Mouse (Mus musculus) forebrain, embryonic 12.5 days (tissue): Measurements from ENCODE around the gene G6pdx. TPM values are rescaled to one million over a fixed set of nuclear protein-coding genes. Genes with fewer than 3 reads are reported as not detected.

Experiments
- ATAC-seq: fragments of 200-750 bp; cut with Nextera tagmentation; 2 replicates; pipeline ENCODE4 v1.8.0; 2017; ENCODE audit warnings: moderate TSS enrichment; ENCODE audit not compliant: low FRiP score
- H3K27ac ChIP-seq: fragments of 300-500 bp; sonication (generic); 2 replicates; pipeline ENCODE4 v1.5.1; 2016; ENCODE audit warnings: mild to moderate bottlenecking
- H3K27me3 ChIP-seq: fragments of 300-500 bp; sonication (generic); 2 replicates; pipeline ENCODE4 v1.6.1; 2016; ENCODE audit warnings: mild to moderate bottlenecking
- H3K36me3 ChIP-seq: fragments of 300-500 bp; sonication (generic); replicated peaks from 2 replicates; pipeline ENCODE4 v1.6.1; 2016; ENCODE audit warnings: mild to moderate bottlenecking
- H3K4me1 ChIP-seq: fragments of 300-500 bp; sonication (generic); 2 replicates; pipeline ENCODE4 v1.6.1; 2016
- H3K4me2 ChIP-seq: fragments of 300-500 bp; sonication (generic); 2 replicates; pipeline ENCODE4 v1.6.1; 2016; ENCODE audit warnings: mild to moderate bottlenecking, moderate library complexity
- H3K4me3 ChIP-seq: fragments of 300-500 bp; sonication (generic); replicated peaks from 2 replicates; pipeline ENCODE4 v1.5.1; 2016; ENCODE audit warnings: mild to moderate bottlenecking
- H3K9ac ChIP-seq: fragments of 300-500 bp; sonication (generic); 2 replicates; pipeline ENCODE4 v1.6.1; 2016; ENCODE audit warnings: mild to moderate bottlenecking
- H3K9me3 ChIP-seq: fragments of 300-500 bp; sonication (generic); 2 replicates; pipeline ENCODE4 v1.6.1; 2016
- WGBS: fragments of 180-500 bp; shearing (Covaris S2); methylation state at CpG from one replicate; pipeline ENCODE4 v1.1.7; 2016; 5-methylcytosine and 5-hydroxymethylcytosine counted together
- polyA plus RNA-seq: library from polyadenylated mRNA; unstranded; fragments of >200 nt; fragmentation: Nextera tagmentation; extraction: Ambion mirVana; gene quantifications from 2 replicates; pipeline ENCODE4 v1.2.1, GENCODE M21; 2016

G6pdx gene
- 51.0 and 51.6 TPM in 2 replicates for polyA plus RNA-seq

- Histone ChIP-seq H3K36me3 (peaks cover 2% of the 10 kb centered on the region; the same call in 1 of the 2 replicates), H3K27me3 (no peaks in the 10 kb centered on the region), H3K9me3 (no peaks in the 10 kb centered on the region), H3K4me1 (peaks cover 4% of the 10 kb centered on the region; the same call in 1 of the 2 replicates), H3K9ac (peak within 1 kb of the TSS; percentile 55), H3K27ac (peak within 1 kb of the TSS; percentile 81), H3K4me2 (peak within 1 kb of the TSS; percentile 57), H3K4me3 (peak within 1 kb of the TSS; percentile 53)
- 24% methylated on average over 25 of the region's 25 CpGs for WGBS
- peak; percentile 91 for ATAC-seq
Observed at GRCm38 (mm10) chrX:74428826-74429276, at the start of gene G6pdx. Gene G6pdx (minus strand): TSS chrX:74429194.

- 21% methylated on average over 4 of the region's 4 CpGs for WGBS
- Histone ChIP-seq H3K27me3 (no peaks in the 10 kb centered on the region), H3K4me1 (no peaks in the 10 kb centered on the region), H3K4me3 (no peak overlapping the region), H3K36me3 (peaks cover 5% of the 10 kb centered on the region; the same call in 1 of the 2 replicates), H3K9me3 (no peaks in the 10 kb centered on the region), H3K9ac (no peak overlapping the region), H3K27ac (no peak overlapping the region), H3K4me2 (no peak overlapping the region)
- no peak for ATAC-seq
Observed at GRCm38 (mm10) chrX:74452773-74453172, 23.8 kb upstream of the G6pdx start.

- Histone ChIP-seq H3K4me2 (no peak overlapping the region), H3K27ac (no peak overlapping the region), H3K9ac (no peak overlapping the region), H3K27me3 (no peaks in the 10 kb centered on the region), H3K4me3 (no peak overlapping the region), H3K9me3 (no peaks in the 10 kb centered on the region), H3K36me3 (peaks cover 9% of the 10 kb centered on the region; the same call in 1 of the 2 replicates), H3K4me1 (no peaks in the 10 kb centered on the region)
- 79% methylated on average over 4 of the region's 4 CpGs for WGBS
- ATAC-seq = no peak
Observed at GRCm38 (mm10) chrX:74451157-74451912, 22.3 kb upstream of the G6pdx start.

- H3K27ac ChIP-seq = peak overlapping the region; percentile 81
- 22% methylated on average over 22 of the region's 22 CpGs for WGBS
Observed at GRCm38 (mm10) chrX:74429290-74429821, 362 bp upstream of the G6pdx start.

GRCm38 (mm10) chrX:74428146-74428825, 708 bp downstream of the G6pdx start:
- Histone ChIP-seq H3K9me3 (no peaks in the 10 kb centered on the region), H3K4me2 (peak overlapping the region; percentile 57), H3K4me3 (peak overlapping the region; percentile 53), H3K36me3 (no peaks in the 10 kb centered on the region), H3K27ac (peak overlapping the region; percentile 81; the same call in 1 of the 2 replicates), H3K27me3 (no peaks in the 10 kb centered on the region), H3K9ac (peak overlapping the region; percentile 55), H3K4me1 (peaks cover 4% of the 10 kb centered on the region; the same call in 1 of the 2 replicates)
- peak; percentile 57 for ATAC-seq
- WGBS = 29% methylated on average over 35 of the region's 35 CpGs

More at GRCm38 (mm10) chrX:74429290-74429821, 362 bp upstream of the G6pdx start:
- Histone ChIP-seq H3K4me2 (peak overlapping the region; percentile 57), H3K9me3 (no peaks in the 10 kb centered on the region), H3K27me3 (no peaks in the 10 kb centered on the region), H3K4me3 (peak overlapping the region; percentile 53), H3K9ac (peak overlapping the region; percentile 54), H3K4me1 (peaks cover 4% of the 10 kb centered on the region; the same call in 1 of the 2 replicates), H3K36me3 (peaks cover 7% of the 10 kb centered on the region)
- ATAC-seq = peak; percentile 45

- Histone ChIP-seq H3K27me3 (no peaks in the 10 kb centered on the region), H3K4me2 (no peak overlapping the region), H3K4me3 (no peak overlapping the region), H3K27ac (no peak overlapping the region), H3K36me3 (no peaks in the 10 kb centered on the region; the same call in 1 of the 2 replicates), H3K9me3 (no peaks in the 10 kb centered on the region), H3K4me1 (peaks cover 4% of the 10 kb centered on the region; the same call in 1 of the 2 replicates), H3K9ac (no peak overlapping the region)
- no peak for ATAC-seq
- 78% methylated on average over 3 of the region's 3 CpGs for WGBS
Observed at GRCm38 (mm10) chrX:74427116-74427515, 1.9 kb downstream of the G6pdx start.

GRCm38 (mm10) chrX:74426256-74426655, 2.7 kb downstream of the G6pdx start:
- no peak overlapping the region for H3K9ac ChIP-seq
- no peak overlapping the region for H3K27ac ChIP-seq
- H3K4me1 ChIP-seq = peaks cover 4% of the 10 kb centered on the region; the same call in 1 of the 2 replicates
- H3K36me3 ChIP-seq = no peaks in the 10 kb centered on the region; the same call in 1 of the 2 replicates
- no peaks in the 10 kb centered on the region for H3K27me3 ChIP-seq
- no peaks in the 10 kb centered on the region for H3K9me3 ChIP-seq
- no peak overlapping the region for H3K4me2 ChIP-seq
- WGBS = 70% methylated on average over 1 of the region's 1 CpGs
- no peak overlapping the region for H3K4me3 ChIP-seq
- no peak for ATAC-seq

GRCm38 (mm10) chrX:74425195-74425594, 3.8 kb downstream of the G6pdx start:
- WGBS = 94% methylated on average over 4 of the region's 4 CpGs
- Histone ChIP-seq H3K4me3 (no peak overlapping the region), H3K36me3 (no peaks in the 10 kb centered on the region; the same call in 1 of the 2 replicates), H3K4me1 (peaks cover 1% of the 10 kb centered on the region; the same call in 1 of the 2 replicates), H3K4me2 (no peak overlapping the region), H3K9ac (no peak overlapping the region), H3K27ac (no peak overlapping the region), H3K9me3 (no peaks in the 10 kb centered on the region), H3K27me3 (no peaks in the 10 kb centered on the region)
- no peak for ATAC-seq

- Histone ChIP-seq H3K36me3 (no peaks in the 10 kb centered on the region; the same call in 1 of the 2 replicates), H3K9ac (no peak overlapping the region), H3K27me3 (no peaks in the 10 kb centered on the region), H3K27ac (no peak overlapping the region), H3K4me3 (no peak overlapping the region), H3K4me1 (no peaks in the 10 kb centered on the region), H3K9me3 (no peaks in the 10 kb centered on the region), H3K4me2 (no peak overlapping the region)
- ATAC-seq = no peak
Observed at GRCm38 (mm10) chrX:74424443-74424842, 4.6 kb downstream of the G6pdx start.

GRCm38 (mm10) chrX:74413377-74413776, 15.6 kb downstream of the G6pdx start:
- Histone ChIP-seq H3K9ac (no peak overlapping the region), H3K4me2 (no peak overlapping the region), H3K4me1 (no peaks in the 10 kb centered on the region), H3K9me3 (no peaks in the 10 kb centered on the region), H3K36me3 (no peaks in the 10 kb centered on the region), H3K27me3 (no peaks in the 10 kb centered on the region), H3K4me3 (no peak overlapping the region), H3K27ac (no peak overlapping the region)
- ATAC-seq = peak; percentile 64; the same call in 1 of the 2 replicates

GRCm38 (mm10) chrX:74408340-74408739, 20.7 kb downstream of the G6pdx start:
- ATAC-seq = no peak
- Histone ChIP-seq H3K27me3 (no peaks in the 10 kb centered on the region), H3K9me3 (no peaks in the 10 kb centered on the region), H3K4me2 (no peak overlapping the region), H3K4me1 (no peaks in the 10 kb centered on the region), H3K27ac (no peak overlapping the region), H3K4me3 (no peak overlapping the region), H3K9ac (no peak overlapping the region), H3K36me3 (no peaks in the 10 kb centered on the region)
- WGBS = 52% methylated on average over 2 of the region's 2 CpGs

- Histone ChIP-seq H3K4me3 (no peak overlapping the region), H3K4me2 (no peak overlapping the region), H3K9ac (no peak overlapping the region), H3K9me3 (no peaks in the 10 kb centered on the region), H3K27me3 (no peaks in the 10 kb centered on the region), H3K36me3 (no peaks in the 10 kb centered on the region), H3K4me1 (no peaks in the 10 kb centered on the region), H3K27ac (no peak overlapping the region)
- ATAC-seq = no peak
- 86% methylated on average over 3 of the region's 3 CpGs for WGBS
Observed at GRCm38 (mm10) chrX:74400136-74400535, 28.9 kb downstream of the G6pdx start.
